Mouse (Mus musculus): ENCODE measurements around the gene Fam187a. TPM values are rescaled to one million over a fixed set of nuclear protein-coding genes. Genes with fewer than 3 reads are reported as not detected.

The Fam187a gene
- polyA plus RNA-seq, 1 experiment from 2014 or later, result not detected

- H3K36me3 ChIP-seq (replicated peaks; ENCODE audit: insufficient read depth, low read length), result no peaks in the 10 kb centered on the region
- H3K9ac ChIP-seq (replicated peaks), result no peak overlapping the region
- no peak for DNase-seq
- H3K27ac ChIP-seq (ENCODE audit: low read depth), result no peak overlapping the region
- ATAC-seq, result no peak
- peaks cover 16% of the 10 kb centered on the region for H3K27me3 ChIP-seq (ENCODE audit: insufficient read depth, low read length)
- H3K4me1 ChIP-seq (ENCODE audit: insufficient read depth), result peaks cover 3% of the 10 kb centered on the region
- H3K9me3 ChIP-seq (ENCODE audit: low read length), result no peaks in the 10 kb centered on the region
- no peak for TF ChIP-seq EP300 (IDR thresholded peaks at IDR 0.05; ENCODE audit: low read depth)
- no peak for TF ChIP-seq CTCF (IDR thresholded peaks at IDR 0.05; ENCODE audit: low read depth)
- no peak overlapping the region for H3K4me3 ChIP-seq (ENCODE audit: low read depth, low read length)
- 55% methylated on average over 3 of the region's 3 CpGs for WGBS (ENCODE audit: insufficient replicate concordance)
- no peak overlapping the region for H3K4me2 ChIP-seq (ENCODE audit: low read depth, low read length)
These were observed 3.2 kb downstream of the Fam187a start for GRCm38 (mm10) chr11:102888135-102888534.

- Histone ChIP-seq H3K9me3 (ENCODE audit: low read length) (no peaks in the 10 kb centered on the region), H3K4me1 (ENCODE audit: insufficient read depth) (peaks cover 9% of the 10 kb centered on the region), H3K27me3 (ENCODE audit: insufficient read depth, low read length) (peaks cover 30% of the 10 kb centered on the region), H3K27ac (ENCODE audit: low read depth) (no peak overlapping the region), H3K36me3 (replicated peaks; ENCODE audit: insufficient read depth, low read length) (no peaks in the 10 kb centered on the region), H3K9ac (replicated peaks) (no peak overlapping the region), H3K4me3 (ENCODE audit: low read depth, low read length) (no peak overlapping the region), H3K4me2 (ENCODE audit: low read depth, low read length) (no peak overlapping the region)
- no peak for ATAC-seq
- 59% methylated on average over 5 of the region's 5 CpGs for WGBS (ENCODE audit: insufficient replicate concordance)
- DNase-seq, result no peak
- TF ChIP-seq CTCF (IDR thresholded peaks at IDR 0.05; ENCODE audit: low read depth), result no peak
- TF ChIP-seq EP300 (IDR thresholded peaks at IDR 0.05; ENCODE audit: low read depth), result no peak
These were observed 5.1 kb downstream of the Fam187a start for GRCm38 (mm10) chr11:102890096-102890495.

GRCm38 (mm10) chr11:102893015-102893651, 8.2 kb downstream of the Fam187a start:
- H3K4me1 ChIP-seq (ENCODE audit: insufficient read depth), result peaks cover 16% of the 10 kb centered on the region
- 3% methylated on average over 43 of the region's 43 CpGs for WGBS (ENCODE audit: insufficient replicate concordance)

GRCm38 (mm10) chr11:102894716-102895115, 9.7 kb downstream of the Fam187a start:
- WGBS (ENCODE audit: insufficient replicate concordance), result 80% methylated on average over 4 of the region's 4 CpGs
- Histone ChIP-seq H3K36me3 (replicated peaks; ENCODE audit: insufficient read depth, low read length) (no peaks in the 10 kb centered on the region), H3K27ac (ENCODE audit: low read depth) (peak overlapping the region; percentile 71; the same call in 1 of the 2 replicates), H3K9me3 (ENCODE audit: low read length) (no peaks in the 10 kb centered on the region), H3K27me3 (ENCODE audit: insufficient read depth, low read length) (peaks cover 29% of the 10 kb centered on the region), H3K4me1 (ENCODE audit: insufficient read depth) (peaks cover 16% of the 10 kb centered on the region), H3K9ac (replicated peaks) (peak overlapping the region; percentile 67), H3K4me2 (ENCODE audit: low read depth, low read length) (peak overlapping the region; percentile 89), H3K4me3 (ENCODE audit: low read depth, low read length) (peak overlapping the region; percentile 44)
- TF ChIP-seq CTCF (IDR thresholded peaks at IDR 0.05; ENCODE audit: low read depth) (no peak), EP300 (IDR thresholded peaks at IDR 0.05; ENCODE audit: low read depth) (no peak)
- no peak for ATAC-seq
- no peak for DNase-seq

More at GRCm38 (mm10) chr11:102893015-102893651, 8.2 kb downstream of the Fam187a start:
- DNase-seq (peak; percentile 82), ATAC-seq (peak; percentile 69)
- Histone ChIP-seq H3K4me2 (ENCODE audit: low read depth, low read length) (peak overlapping the region; percentile 89), H3K27ac (ENCODE audit: low read depth) (peak overlapping the region; percentile 48; the same call in 1 of the 2 replicates), H3K9me3 (ENCODE audit: low read length) (no peaks in the 10 kb centered on the region), H3K9ac (replicated peaks) (peak overlapping the region; percentile 65), H3K36me3 (replicated peaks; ENCODE audit: insufficient read depth, low read length) (no peaks in the 10 kb centered on the region), H3K4me3 (ENCODE audit: low read depth, low read length) (peak overlapping the region; percentile 55), H3K27me3 (ENCODE audit: insufficient read depth, low read length) (peaks cover 30% of the 10 kb centered on the region)
- no peak for TF ChIP-seq EP300 (IDR thresholded peaks at IDR 0.05; ENCODE audit: low read depth)
- TF ChIP-seq CTCF (IDR thresholded peaks at IDR 0.05; ENCODE audit: low read depth), result peak; percentile 98

GRCm38 (mm10) chr11:102895779-102896178, 10.8 kb downstream of the Fam187a start:
- Histone ChIP-seq H3K27ac (ENCODE audit: low read depth) (peak overlapping the region; percentile 71), H3K4me3 (ENCODE audit: low read depth, low read length) (peak overlapping the region; percentile 44), H3K4me1 (ENCODE audit: insufficient read depth) (peaks cover 16% of the 10 kb centered on the region), H3K9me3 (ENCODE audit: low read length) (no peaks in the 10 kb centered on the region), H3K27me3 (ENCODE audit: insufficient read depth, low read length) (peaks cover 29% of the 10 kb centered on the region), H3K4me2 (ENCODE audit: low read depth, low read length) (peak overlapping the region; percentile 89), H3K36me3 (replicated peaks; ENCODE audit: insufficient read depth, low read length) (no peaks in the 10 kb centered on the region), H3K9ac (replicated peaks) (peak overlapping the region; percentile 67)
- peak; percentile 97 for ATAC-seq
- DNase-seq, result peak; percentile 62
- WGBS (ENCODE audit: insufficient replicate concordance), result 47% methylated on average over 9 of the region's 9 CpGs
- TF ChIP-seq CTCF (IDR thresholded peaks at IDR 0.05; ENCODE audit: low read depth), result no peak
- TF ChIP-seq EP300 (IDR thresholded peaks at IDR 0.05; ENCODE audit: low read depth), result peak; percentile 85

- Histone ChIP-seq H3K27me3 (ENCODE audit: insufficient read depth, low read length) (peaks cover 27% of the 10 kb centered on the region), H3K27ac (ENCODE audit: low read depth) (peak overlapping the region; percentile 71; the same call in 1 of the 2 replicates), H3K4me2 (ENCODE audit: low read depth, low read length) (no peak overlapping the region), H3K9ac (replicated peaks) (no peak overlapping the region), H3K36me3 (replicated peaks; ENCODE audit: insufficient read depth, low read length) (no peaks in the 10 kb centered on the region), H3K4me3 (ENCODE audit: low read depth, low read length) (no peak overlapping the region), H3K4me1 (ENCODE audit: insufficient read depth) (peaks cover 16% of the 10 kb centered on the region), H3K9me3 (ENCODE audit: low read length) (no peaks in the 10 kb centered on the region)
- TF ChIP-seq CTCF (IDR thresholded peaks at IDR 0.05; ENCODE audit: low read depth) (no peak), EP300 (IDR thresholded peaks at IDR 0.05; ENCODE audit: low read depth) (no peak)
- ATAC-seq (no peak), DNase-seq (no peak)
- 76% methylated on average over 20 of the region's 20 CpGs for WGBS (ENCODE audit: insufficient replicate concordance)
These were observed 11.7 kb downstream of the Fam187a start for GRCm38 (mm10) chr11:102896641-102897040.

Measured in liver, postnatal 0 days (tissue).